Mouse (Mus musculus) activated CD4-positive, CD25-positive, alpha-beta regulatory T cell, adult 4 months (primary cell): ENCODE measurements around the gene Gm10228. TPM values are rescaled to one million over a fixed set of nuclear protein-coding genes. Genes with fewer than 3 reads are reported as not detected.
"Not testable (repeated sequence)": the region's sequence is repeated elsewhere in the genome, so short reads cannot be mapped to it uniquely, and the experiment has no call there.

Source experiments
- ATAC-seq: one replicate; pipeline ENCODE4 v1.8.0; 2017
- polyA plus RNA-seq, 2 experiments: library from polyadenylated mRNA; unstranded; fragments of 100-300 nt; shearing (Covaris generic); gene quantifications; one replicate each; pipeline ENCODE4 v1.2.1; 2017

Gm10228 gene
- not detected for polyA plus RNA-seq

GRCm38 (mm10) chr16:89041372-89041771 lies at the start of gene Gm10228:
TSS of gene Gm10228 (minus strand) at chr16:89041472.
- ATAC-seq = not testable (repeated sequence)

- ATAC-seq = not testable (repeated sequence)
These were observed 29.8 kb upstream of the Gm10228 start for GRCm38 (mm10) chr16:89071041-89071440.

GRCm38 (mm10) chr16:89063902-89064301 lies 22.6 kb upstream of the Gm10228 start, which contains the start of gene 1110025L11Rik:
TSS of gene 1110025L11Rik (minus strand) at chr16:89064002.
- not testable (repeated sequence) for ATAC-seq

GRCm38 (mm10) chr16:89047783-89048182 lies 6.5 kb upstream of the Gm10228 start, which contains the start of gene Krtap6-5:
TSS of gene Krtap6-5 (minus strand) at chr16:89047883.
- ATAC-seq = no peak

- ATAC-seq = not testable (repeated sequence)
These were observed 9.9 kb downstream of the Gm10228 start, which contains the start of gene Krtap6-1 for GRCm38 (mm10) chr16:89031399-89031798. TSS of gene Krtap6-1 (plus strand) at chr16:89031699.

- ATAC-seq = not testable (repeated sequence)
These were observed 26.3 kb downstream of the Gm10228 start, which contains the start of gene Gm10229 for GRCm38 (mm10) chr16:89014984-89015383. TSS of gene Gm10229 (plus strand) at chr16:89015284.

GRCm38 (mm10) chr16:89013973-89014372 lies 27.3 kb downstream of the Gm10228 start:
- no peak for ATAC-seq

GRCm38 (mm10) chr16:89010659-89011058 lies 30.6 kb downstream of the Gm10228 start, which contains the start of gene Krtap22-2:
TSS of gene Krtap22-2 (minus strand) at chr16:89010759.
- no peak for ATAC-seq

Other genes with a start within 250 kb of the Gm10228 start
- not detected for gene Gm20741, start 229.3 kb downstream of the Gm10228 start, polyA plus RNA-seq
- gene Krtap15, start 221.3 kb downstream of the Gm10228 start, polyA plus RNA-seq = not detected
- gene Krtap14, start 215.3 kb downstream of the Gm10228 start, polyA plus RNA-seq = not detected
- not detected for gene Krtap19-1, start 172.1 kb downstream of the Gm10228 start, polyA plus RNA-seq
- not detected for gene Krtap19-2, start 167.2 kb downstream of the Gm10228 start, polyA plus RNA-seq
- gene Krtap19-3, start 163.4 kb downstream of the Gm10228 start, polyA plus RNA-seq = not detected
- not detected for gene Krtap19-4, start 156.4 kb downstream of the Gm10228 start, polyA plus RNA-seq
- not detected for gene Krtap19-5, start 145.0 kb downstream of the Gm10228 start, polyA plus RNA-seq
- gene Krtap19-9b, start 109.2 kb downstream of the Gm10228 start, polyA plus RNA-seq = not detected
- not detected for gene Krtap16-3, start 78.6 kb downstream of the Gm10228 start, polyA plus RNA-seq
- gene Krtap22-2, start 30.7 kb downstream of the Gm10228 start, polyA plus RNA-seq = not detected
- gene Gm10229, start 26.2 kb downstream of the Gm10228 start, polyA plus RNA-seq = not detected
- gene Krtap6-1, start 9.8 kb downstream of the Gm10228 start, polyA plus RNA-seq = not detected
- not detected for gene Krtap6-5, start 6.4 kb upstream of the Gm10228 start, polyA plus RNA-seq
- gene 1110025L11Rik, start 22.5 kb upstream of the Gm10228 start, polyA plus RNA-seq = not detected
- gene Krtap6-3, start 42.5 kb upstream of the Gm10228 start, polyA plus RNA-seq = not detected
- not detected for gene Gm6358, start 99.4 kb upstream of the Gm10228 start, polyA plus RNA-seq
- not detected for gene Gm10061, start 109.6 kb upstream of the Gm10228 start, polyA plus RNA-seq
- not detected for gene Gm9789, start 116.5 kb upstream of the Gm10228 start, polyA plus RNA-seq
- gene Gm7735, start 128.0 kb upstream of the Gm10228 start, polyA plus RNA-seq = not detected
- not detected for gene 1110057P08Rik, start 133.3 kb upstream of the Gm10228 start, polyA plus RNA-seq
- not detected for gene Krtap20-2, start 164.4 kb upstream of the Gm10228 start, polyA plus RNA-seq